Mouse (Mus musculus) brain, embryonic 14.5 days (tissue): ENCODE results near the gene Arhgef10l. TPM values are rescaled to one million over a fixed set of nuclear protein-coding genes. Genes with fewer than 3 reads are reported as not detected.
A peak's percentile ranks its signal among the peaks of the same experiment; 100 is the strongest.

ENCODE experiments used
- DNase-seq: peaks from one replicate; pipeline ENCODE4 v3.0.0-alpha.2; 2011; ENCODE audit warnings: low read depth
- CTCF ChIP-seq: fragments of 200-500 bp; IDR thresholded peaks from 2 replicates; pipeline ENCODE4 v1.5.1; 2012; ENCODE audit warnings: inconsistent platforms, mild to moderate bottlenecking, moderate library complexity, borderline replicate concordance; ENCODE audit not compliant: insufficient read depth, insufficient read length; ENCODE audit errors: extremely low read depth
- POLR2A ChIP-seq: fragments of 200-500 bp; IDR thresholded peaks from 2 replicates; pipeline ENCODE4 v1.6.1; 2012; ENCODE audit warnings: mild to moderate bottlenecking, inconsistent platforms, borderline replicate concordance; ENCODE audit not compliant: poor library complexity, insufficient read depth, insufficient read length, severe bottlenecking; ENCODE audit errors: extremely low read depth
- polyA plus RNA-seq: library from polyadenylated mRNA; depleted of rRNA; stranded (reverse); fragments of >200 nt; gene quantifications from 2 replicates; pipeline ENCODE4 v1.2.3, GENCODE M21; 2012

The Arhgef10l gene
- polyA plus RNA-seq, 1 experiment, result 45.9 TPM

- TF ChIP-seq POLR2A (no peak), CTCF (no peak)
- DNase-seq, result no peak
These were observed 39.9 kb downstream of the Arhgef10l start for GRCm38 (mm10) chr4:140625651-140626525.

GRCm38 (mm10) chr4:140624468-140625176, 41.2 kb downstream of the Arhgef10l start:
- TF ChIP-seq CTCF (no peak), POLR2A (no peak)
- DNase-seq, result peak; percentile 95

- TF ChIP-seq CTCF, result peak; percentile 25; the same call in 1 of the 2 replicates
- no peak for TF ChIP-seq POLR2A
- DNase-seq, result no peak
These were observed 41.7 kb downstream of the Arhgef10l start for GRCm38 (mm10) chr4:140624087-140624467.

DNA sequence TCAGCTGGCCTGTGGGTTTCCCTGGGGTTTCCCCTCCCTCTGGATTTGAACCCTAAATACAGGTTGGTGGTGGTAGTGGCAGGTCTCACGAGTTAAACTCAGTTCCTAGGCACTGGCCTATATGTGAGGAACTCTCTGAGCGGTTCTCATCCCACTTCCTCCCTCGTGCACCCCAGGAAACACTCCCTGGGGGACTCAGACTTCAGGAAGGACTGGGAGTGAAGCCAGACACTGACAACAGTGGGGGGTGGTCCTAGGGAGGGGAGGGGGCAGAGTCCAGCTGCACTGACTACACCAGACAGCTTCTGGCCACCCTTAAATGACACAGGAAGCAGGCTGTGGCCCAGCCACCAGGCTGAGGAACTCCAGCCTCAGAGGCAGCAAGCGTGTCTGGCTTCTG, 43.0 kb downstream of the Arhgef10l start:
- DNase-seq, result no peak
- TF ChIP-seq CTCF (no peak), POLR2A (no peak)

GRCm38 (mm10) chr4:140620496-140620895, 45.3 kb downstream of the Arhgef10l start:
- TF ChIP-seq POLR2A (no peak), CTCF (no peak)
- no peak for DNase-seq

GRCm38 (mm10) chr4:140617391-140618385, 48.1 kb downstream of the Arhgef10l start:
- DNase-seq, result peak; percentile 73

GRCm38 (mm10) chr4:140616894-140617293, 48.9 kb downstream of the Arhgef10l start:
- DNase-seq, result no peak
- TF ChIP-seq CTCF (no peak), POLR2A (no peak)

More at GRCm38 (mm10) chr4:140617391-140618385, 48.1 kb downstream of the Arhgef10l start:
- peak; percentile 36; the same call in 1 of the 2 replicates for TF ChIP-seq CTCF
- TF ChIP-seq POLR2A, result no peak

GRCm38 (mm10) chr4:140616196-140616595, 49.6 kb downstream of the Arhgef10l start:
- no peak for DNase-seq
- TF ChIP-seq POLR2A (no peak), CTCF (no peak)

- no peak for TF ChIP-seq CTCF
- no peak for DNase-seq
These were observed 50.0 kb downstream of the Arhgef10l start for GRCm38 (mm10) chr4:140615771-140616170.

GRCm38 (mm10) chr4:140614553-140614952, 51.3 kb downstream of the Arhgef10l start:
- DNase-seq, result peak; percentile 46
- TF ChIP-seq CTCF (no peak), POLR2A (no peak)

DNA sequence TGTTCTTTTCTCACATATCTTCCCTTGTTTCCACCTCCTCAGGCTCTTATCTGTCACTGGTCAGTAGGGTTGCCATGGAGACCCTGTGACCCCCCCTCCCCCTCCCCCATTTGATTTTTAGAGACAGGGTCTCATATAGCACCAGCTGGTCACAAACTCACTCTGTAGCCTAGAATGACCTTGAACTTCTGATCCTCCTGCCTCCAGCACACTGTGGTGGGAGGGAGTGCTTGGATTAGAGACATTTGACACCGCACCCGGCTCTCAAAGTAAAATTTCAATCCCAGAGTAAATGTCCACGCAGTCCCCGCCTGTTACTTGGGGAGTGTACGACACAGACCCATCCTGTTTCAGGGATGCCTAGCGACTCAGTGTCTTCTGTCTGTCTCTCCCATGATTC, 51.7 kb downstream of the Arhgef10l start:
- TF ChIP-seq CTCF (no peak), POLR2A (no peak)

More for the DNA sequence above, 51.7 kb downstream of the Arhgef10l start:
- DNase-seq, result no peak
